Mouse (Mus musculus): ENCODE data around the gene Axl. TPM values are rescaled to one million over a fixed set of nuclear protein-coding genes. Genes with fewer than 3 reads are reported as not detected.
A peak's percentile ranks its signal among the peaks of the same experiment; 100 is the strongest.

Gene Axl
- total RNA-seq, 2 experiments from 2014 or later: 113 to 139 TPM

DNA sequence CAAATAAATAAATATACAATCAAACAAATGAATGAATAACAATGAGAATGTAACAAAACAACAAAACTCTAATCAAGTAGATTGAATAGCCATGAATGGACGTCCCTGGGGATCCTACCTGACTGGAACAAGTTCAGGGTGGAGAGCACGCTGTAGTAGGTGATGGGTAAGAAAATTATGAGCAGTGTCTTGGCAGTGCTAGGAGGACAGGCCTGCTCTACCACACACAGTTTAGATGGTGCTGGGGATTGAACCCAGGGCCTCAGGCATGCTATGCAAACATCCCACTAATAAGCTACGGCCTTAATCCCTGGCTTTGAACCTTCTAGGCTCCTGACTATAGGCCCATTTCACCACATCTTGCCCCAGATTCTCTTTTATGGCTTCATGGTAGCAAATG, 71.0 kb downstream of the Axl start:
- no peak for DNase-seq
- intact Hi-C loops (cut with DNase I): no loop called here

DNA sequence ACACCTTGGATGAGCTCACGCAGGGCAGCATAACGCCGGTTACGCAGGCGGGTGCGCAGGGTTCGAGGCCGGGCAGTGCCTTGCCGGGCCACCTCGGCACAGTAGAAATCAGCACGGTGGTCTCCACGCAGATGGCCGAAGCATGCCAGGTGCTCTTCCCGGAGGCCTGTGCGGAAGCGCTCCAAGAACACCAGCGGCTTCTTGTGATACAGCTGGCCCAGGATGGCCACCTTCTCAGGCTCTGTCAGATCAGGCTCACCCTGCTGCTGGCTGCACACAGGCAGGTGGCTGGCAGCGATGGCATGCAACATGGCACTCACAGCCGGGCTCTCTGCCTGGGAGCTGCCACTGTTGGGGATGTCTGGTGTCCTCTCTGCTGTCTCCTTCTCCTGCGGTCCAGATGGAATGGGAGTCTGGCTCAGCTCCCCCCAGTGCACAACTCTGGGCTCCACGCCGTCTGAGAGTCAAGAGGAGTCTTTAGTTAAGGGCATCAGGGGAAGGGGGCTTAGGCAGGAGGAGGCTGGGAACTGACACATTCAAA, 72.7 kb downstream of the Axl start:
- intact Hi-C loops (cut with DNase I): no loop called here
- no peak for DNase-seq

DNA sequence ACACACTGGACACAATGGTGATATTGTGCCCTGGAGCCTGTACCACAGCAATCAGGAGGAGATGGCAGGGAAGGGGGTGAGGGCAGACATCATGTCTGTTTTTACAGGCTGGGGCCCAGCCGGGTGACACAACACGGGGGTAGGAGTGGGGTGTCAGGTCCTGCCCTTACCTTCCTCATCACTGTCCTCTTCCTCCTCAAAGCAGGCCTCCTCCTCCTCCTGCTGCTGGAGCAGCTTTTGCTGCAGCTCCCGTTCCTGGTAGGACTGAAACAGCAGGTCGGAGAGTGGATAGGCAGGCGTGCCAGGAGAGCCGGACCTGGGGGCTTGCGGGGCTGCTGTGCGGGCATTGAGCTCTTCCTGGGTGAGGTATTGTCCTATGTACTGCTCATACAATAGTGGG, 73.9 kb downstream of the Axl start:
- DNase-seq: no peak
- intact Hi-C loops (cut with DNase I): no loop called here

DNA sequence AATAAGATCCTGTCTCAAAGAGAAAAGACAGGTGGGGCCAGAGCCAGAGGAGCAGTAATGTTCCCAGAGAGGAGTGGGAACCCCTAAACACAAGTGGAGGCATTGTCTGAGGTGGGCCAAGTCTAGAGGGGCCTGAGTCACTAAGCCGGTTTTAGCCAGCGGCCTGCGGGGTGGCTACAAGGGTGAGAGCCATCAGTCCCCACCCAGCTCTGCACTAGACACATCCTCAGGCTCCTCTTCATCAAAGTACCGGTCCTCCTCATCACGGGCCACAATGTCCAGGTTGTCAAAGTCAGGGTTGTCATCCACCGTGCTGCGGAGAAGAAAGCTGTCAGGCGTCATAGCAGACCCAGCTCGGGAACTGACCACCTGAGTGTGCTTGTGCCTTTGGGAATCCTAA, 75.7 kb downstream of the Axl start:
- intact Hi-C loops (cut with DNase I): no loop called here

DNA sequence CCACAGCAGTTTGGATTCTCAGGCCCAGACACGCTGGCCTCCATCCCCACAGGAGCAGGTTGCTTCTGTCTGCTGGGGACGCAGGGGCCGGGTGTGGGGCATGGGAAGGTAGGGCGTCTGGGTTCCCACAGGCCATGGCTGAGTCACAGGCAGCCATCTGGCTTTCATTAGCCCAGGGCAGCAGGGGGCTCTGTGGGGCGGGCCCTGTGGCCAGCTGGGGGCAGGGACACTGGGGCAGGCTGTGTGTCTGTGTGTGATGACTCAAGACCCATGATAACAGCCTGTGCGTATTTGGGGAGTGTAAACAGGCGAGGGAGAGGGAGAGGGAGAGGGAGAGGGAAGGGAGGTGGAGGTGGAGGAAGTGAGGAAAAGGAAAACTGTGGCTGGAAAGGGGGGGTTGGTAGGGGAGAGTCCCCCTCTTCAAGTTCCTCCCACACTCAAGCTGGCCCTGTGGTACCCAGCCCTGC, 76.7 kb downstream of the Axl start:
- intact Hi-C loops (cut with DNase I): no loop called here
- DNase-seq: peak; percentile 72 to 73

More for the DNA sequence above, 75.7 kb downstream of the Axl start:
- DNase-seq: no peak

DNA sequence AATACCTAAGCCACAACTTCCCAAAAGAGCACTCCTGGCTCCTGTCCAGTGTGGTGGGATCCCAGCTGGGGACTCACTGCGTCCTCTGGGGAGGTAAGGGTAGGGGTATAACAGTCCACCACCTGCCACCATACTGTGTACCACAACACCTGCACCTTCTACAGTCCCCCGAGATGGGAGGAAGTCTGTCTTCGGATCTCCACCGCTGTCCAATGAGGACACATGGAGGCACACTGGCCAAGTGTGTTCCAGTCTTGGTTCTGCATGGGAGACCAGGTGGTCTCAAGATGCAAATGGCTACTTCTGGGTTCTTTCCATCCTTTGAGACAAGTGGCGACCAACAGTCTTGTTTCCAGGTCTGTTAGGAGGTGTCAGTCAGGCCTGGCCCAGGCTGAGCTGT, 77.3 kb downstream of the Axl start:
- peak in 1 of 2 experiments; percentile 32 for DNase-seq
- intact Hi-C loops (cut with DNase I): no loop called here

DNA sequence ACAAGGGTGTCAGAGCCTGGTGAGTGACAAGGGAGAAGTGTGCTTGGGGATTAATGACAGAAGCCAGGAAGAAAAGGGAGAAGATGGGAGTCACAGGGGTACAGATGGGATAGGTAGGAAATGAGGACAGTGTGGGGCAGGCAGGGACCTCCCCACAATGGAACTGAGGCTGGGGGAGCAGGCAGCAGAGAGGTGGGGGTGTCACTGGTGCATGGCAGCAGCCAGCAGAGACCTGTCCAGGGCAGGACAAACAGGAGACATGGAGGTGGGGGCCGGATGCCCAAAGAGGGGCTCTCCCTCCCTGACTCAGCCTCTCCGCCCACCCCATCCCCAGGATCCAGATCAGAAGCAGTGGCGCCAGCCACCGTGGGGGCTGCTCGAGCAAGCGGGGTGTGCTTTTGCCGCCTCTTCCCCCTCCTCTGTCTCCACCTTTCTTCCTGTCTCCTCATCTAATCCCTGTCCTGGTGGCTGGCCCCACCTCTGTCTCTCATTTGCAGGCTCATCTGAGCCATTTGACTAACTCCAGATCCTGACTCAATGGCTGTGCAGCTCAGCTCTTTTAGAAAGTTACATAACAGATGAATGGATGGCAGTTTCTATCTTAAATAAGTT, 77.9 kb downstream of the Axl start:
- intact Hi-C loops (cut with DNase I): no loop called here
- DNase-seq: peak; percentile 37 to 47

DNA sequence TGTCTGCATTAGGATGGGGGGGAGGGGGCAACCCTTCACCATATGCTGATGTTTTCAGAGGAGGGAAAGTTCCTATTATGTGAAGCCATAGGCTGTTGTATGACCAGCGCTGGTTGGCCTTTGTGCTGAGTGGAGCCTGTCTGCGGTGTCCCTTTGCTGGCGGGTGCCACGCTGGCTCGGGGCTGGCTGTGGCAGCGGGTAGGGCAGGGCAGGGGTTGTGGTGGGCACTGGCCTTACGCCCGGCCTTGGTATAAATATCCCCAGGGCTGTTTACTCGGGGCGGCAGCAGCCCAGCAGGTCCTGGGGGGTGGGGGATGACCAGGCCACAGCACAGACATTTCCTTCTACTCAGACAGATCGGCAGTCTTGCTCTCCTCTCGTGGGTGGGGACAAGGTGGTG, 78.5 kb downstream of the Axl start:
- peak; percentile 69 to 75 for DNase-seq
- intact Hi-C loops (cut with DNase I): no loop called here

DNA sequence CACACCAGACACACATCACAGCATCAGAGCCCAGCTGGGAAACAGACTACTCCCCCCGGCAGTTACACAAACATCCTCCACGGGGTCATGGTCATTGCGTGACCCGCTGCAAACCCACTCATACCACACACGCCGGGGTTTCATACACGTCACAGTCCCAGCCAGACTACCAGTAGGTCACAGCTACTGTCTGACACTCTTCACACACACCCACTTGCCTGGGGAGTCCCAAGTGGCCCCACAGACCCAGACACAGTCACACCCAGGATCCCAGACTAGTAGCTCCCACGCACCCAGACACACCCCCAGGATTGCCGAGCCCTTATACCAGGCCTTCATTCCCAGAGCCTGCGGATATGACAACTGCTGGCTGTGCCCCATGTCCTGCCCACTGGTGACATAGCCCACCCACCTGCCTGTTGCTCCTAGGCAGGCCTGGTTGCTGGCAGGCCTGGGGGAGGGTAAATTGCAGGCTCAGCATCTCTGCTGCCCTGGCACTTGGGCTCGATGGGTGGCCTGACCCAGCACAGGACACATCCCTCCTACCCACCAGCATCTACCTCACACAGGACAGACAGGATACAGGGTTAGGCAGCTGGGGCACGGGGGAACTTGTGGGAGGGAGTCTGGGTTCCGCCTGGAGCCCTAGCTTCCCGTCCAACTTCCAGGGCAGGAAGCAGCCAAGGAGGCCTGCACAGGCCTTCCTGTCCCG, 80.8 kb downstream of the Axl start:
- intact Hi-C loops (cut with DNase I): no loop called here

More for the DNA sequence above, 80.8 kb downstream of the Axl start:
- DNase-seq: peak; percentile 64 to 73

Small RNA genes within 50 kb of the gene (microRNA-seq; reads per million reads assigned to microRNA genes)
- gene Gm24865: 0 reads per million in 2 experiments

Other genes with a start within 250 kb of the Axl start
- gene Ceacam2, start 248.8 kb downstream of the Axl start, total RNA-seq (2021): 1 to 10 TPM; 1.7 to 1.9 TPM
- gene Erich4, start 172.8 kb downstream of the Axl start, total RNA-seq (2021): not detected
- gene Dmac2, start 169.3 kb downstream of the Axl start, total RNA-seq (2021): 10 to 100 TPM; 52.4 to 52.9 TPM
- gene B3gnt8, start 162.1 kb downstream of the Axl start, total RNA-seq (2021): 1 to 10 TPM; 3.1 to 6.0 TPM
- 100 to 1,000 TPM in 1 of 2 experiments, 10 to 100 TPM in 1; 94.3 to 104 TPM for gene Bckdha, start 129.7 kb downstream of the Axl start, total RNA-seq (2021)
- gene Exosc5, start 129.5 kb downstream of the Axl start, total RNA-seq (2021): 10 to 100 TPM; 17.9 to 20.6 TPM
- not detected for gene Tmem91, start 113.5 kb downstream of the Axl start, total RNA-seq (2021)
- 10 to 100 TPM; 12.3 to 14.3 TPM for gene B9d2, start 107.9 kb downstream of the Axl start, total RNA-seq (2021)
- gene Tgfb1, start 101.7 kb downstream of the Axl start, total RNA-seq (2021): 10 to 100 TPM; 43.6 to 45.5 TPM
- 10 to 100 TPM; 48.9 to 51.9 TPM for gene Ccdc97, start 69.6 kb downstream of the Axl start, total RNA-seq (2021)
- gene Hnrnpul1, start 33.9 kb downstream of the Axl start, total RNA-seq (2021): 100 to 1,000 TPM; 117 to 119 TPM
- gene Cyp2s1, start 28.2 kb upstream of the Axl start, total RNA-seq (2021): 1 to 10 TPM; 6.1 to 7.0 TPM
- gene Cyp2b10, start 108.9 kb upstream of the Axl start, total RNA-seq (2021): 1 to 10 TPM in 1 of 2 experiments, under 1 TPM in 1; 0.30 to 1.3 TPM